Mouse (Mus musculus): ENCODE measurements around the gene Antxr1. TPM values are rescaled to one million over a fixed set of nuclear protein-coding genes. Genes with fewer than 3 reads are reported as not detected.
A peak's percentile ranks its signal among the peaks of the same experiment; 100 is the strongest.

Antxr1 gene
- polyA plus RNA-seq, 2 experiments: 0.27 to 0.75 TPM

DNA sequence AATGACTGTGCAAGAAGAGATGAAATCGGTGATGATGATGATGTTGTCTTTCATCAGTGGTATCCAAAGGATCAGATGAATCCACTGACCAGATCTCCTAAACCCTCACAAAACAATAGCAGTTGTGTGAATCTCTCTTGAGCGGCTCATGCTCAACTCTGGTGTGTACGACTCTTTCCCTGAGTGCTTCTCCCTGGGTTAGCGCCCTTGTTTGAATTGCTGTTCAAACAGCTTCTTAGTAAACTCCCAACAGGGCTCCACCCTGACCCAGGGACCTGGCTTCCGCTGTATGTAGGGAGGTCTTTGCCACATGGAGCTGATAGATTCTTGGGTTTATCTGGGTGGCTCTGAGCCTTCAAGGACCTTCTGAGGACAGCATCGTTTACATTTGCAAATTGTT lies 212.2 kb downstream of the Antxr1 start:
- 63% methylated on average over 6 of the region's 6 CpGs for WGBS (ENCODE audit: insufficient replicate concordance)
- no peak for TF ChIP-seq CTCF (IDR thresholded peaks at IDR 0.05; ENCODE audit: low read depth)
- no peak for TF ChIP-seq EP300 (IDR thresholded peaks at IDR 0.05; ENCODE audit: low read depth)
- Histone ChIP-seq H3K9ac (replicated peaks) (no peak overlapping the region), H3K9me3 (ENCODE audit: control insufficient read depth, low read length) (no peaks in the 10 kb centered on the region), H3K4me2 (ENCODE audit: low read depth) (no peak overlapping the region), H3K27me3 (ENCODE audit: control insufficient read depth, insufficient read depth, low read length) (no peaks in the 10 kb centered on the region), H3K4me3 (ENCODE audit: insufficient read depth in 1 of 2, low read depth in 2 of 2, low read length in 2 of 2) (no peak overlapping the region), H3K27ac (no peak overlapping the region), H3K4me1 (replicated peaks; ENCODE audit: control insufficient read depth in 2 of 2, insufficient read depth in 2 of 2, low read length in 1 of 2) (peaks cover 0 to 8% of the 10 kb centered on the region in 2 experiments; a peak in 2 of 4 replicates), H3K36me3 (replicated peaks; ENCODE audit: control insufficient read depth, insufficient read depth, low read depth) (no peaks in the 10 kb centered on the region)
- ATAC-seq (ENCODE audit: insufficient read depth) (no peak), DNase-seq (ENCODE audit: low read depth in 3 of 3, low spot score in 3 of 3) (no peak)

DNA sequence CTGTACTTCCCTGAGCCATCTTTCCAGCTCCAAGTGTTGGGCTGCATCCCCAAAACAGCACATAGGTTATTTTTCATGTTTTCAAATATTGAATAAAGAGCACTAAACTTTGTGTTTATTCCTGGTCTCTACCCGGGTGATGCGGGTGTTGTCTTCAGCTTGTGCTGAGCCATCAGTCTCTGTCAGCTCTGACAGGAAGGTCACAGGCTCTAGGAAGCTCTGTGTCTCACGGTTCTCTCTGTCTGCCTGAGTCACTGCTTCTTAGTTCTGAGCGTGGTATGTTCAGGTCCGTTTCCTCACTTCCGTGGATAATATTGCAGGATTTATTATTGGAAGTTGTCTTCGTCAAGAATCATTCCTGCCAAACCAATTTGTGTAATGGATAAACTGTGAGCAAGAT lies 213.7 kb downstream of the Antxr1 start:
- DNase-seq (ENCODE audit: low read depth in 3 of 3, low spot score in 3 of 3): no peak

DNA sequence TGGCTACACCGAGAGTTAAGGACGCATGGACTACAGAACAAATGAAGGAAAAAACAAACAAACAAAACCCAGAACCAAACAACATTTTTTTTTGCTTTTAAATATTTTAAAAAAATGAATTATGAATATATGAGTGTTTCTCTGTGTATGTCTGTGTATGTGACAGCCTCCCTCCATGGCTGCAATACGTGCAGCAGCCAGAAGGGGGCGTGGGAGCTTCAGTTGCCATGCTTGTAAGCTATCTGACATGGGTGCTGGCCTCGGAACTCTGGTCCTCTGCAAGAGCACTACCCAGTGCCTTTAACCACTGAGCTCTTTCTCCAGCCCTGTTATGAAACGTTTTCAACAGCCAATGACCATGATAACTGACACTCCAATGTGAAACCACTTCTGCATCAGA lies 215.0 kb downstream of the Antxr1 start:
- WGBS (ENCODE audit: insufficient replicate concordance): 73% methylated on average over 6 of the region's 6 CpGs
- ATAC-seq (ENCODE audit: insufficient read depth): no peak
- H3K27me3 ChIP-seq (ENCODE audit: control insufficient read depth, insufficient read depth, low read length): no peaks in the 10 kb centered on the region

More for the DNA sequence above, 213.7 kb downstream of the Antxr1 start:
- no peaks in the 10 kb centered on the region for H3K27me3 ChIP-seq (ENCODE audit: control insufficient read depth, insufficient read depth, low read length)
- WGBS (ENCODE audit: insufficient replicate concordance): 61% methylated on average over 7 of the region's 7 CpGs
- no peak for ATAC-seq (ENCODE audit: insufficient read depth)
- TF ChIP-seq EP300 (IDR thresholded peaks at IDR 0.05; ENCODE audit: low read depth) (no peak), CTCF (IDR thresholded peaks at IDR 0.05; ENCODE audit: low read depth) (no peak)
- H3K27ac ChIP-seq: no peak overlapping the region
- no peak overlapping the region for H3K4me3 ChIP-seq (ENCODE audit: insufficient read depth in 1 of 2, low read depth in 2 of 2, low read length in 2 of 2)
- H3K4me1 ChIP-seq (replicated peaks; ENCODE audit: control insufficient read depth in 2 of 2, insufficient read depth in 2 of 2, low read length in 1 of 2): peaks cover 0 to under 1% of the 10 kb centered on the region in 2 experiments; a peak in 2 of 4 replicates
- no peaks in the 10 kb centered on the region for H3K36me3 ChIP-seq (replicated peaks; ENCODE audit: control insufficient read depth, insufficient read depth, low read depth)
- no peaks in the 10 kb centered on the region for H3K9me3 ChIP-seq (ENCODE audit: control insufficient read depth, low read length)
- H3K9ac ChIP-seq (replicated peaks): no peak overlapping the region
- no peak overlapping the region for H3K4me2 ChIP-seq (ENCODE audit: low read depth)

DNA sequence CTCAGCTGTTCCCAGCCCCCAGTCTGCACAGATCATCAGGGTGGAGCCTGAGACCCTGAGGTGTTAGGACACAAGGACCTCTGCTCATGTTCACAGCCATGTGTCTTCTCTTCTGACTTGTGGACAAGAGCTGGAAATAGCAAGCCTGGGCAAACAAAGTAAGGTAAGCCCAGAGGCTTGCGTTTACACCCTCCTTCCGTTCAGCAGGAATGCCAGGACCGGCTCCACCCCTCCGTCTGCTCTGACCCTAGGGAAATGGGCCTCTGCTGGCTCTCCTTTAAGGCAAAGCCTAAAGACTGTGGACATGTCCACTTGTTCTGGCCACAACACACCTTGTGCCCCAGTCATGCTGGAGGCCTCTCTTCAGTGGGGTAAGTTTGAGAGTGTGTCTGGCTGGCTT lies 215.6 kb downstream of the Antxr1 start:
- 67% methylated on average over 4 of the region's 4 CpGs for WGBS (ENCODE audit: insufficient replicate concordance)

More for the DNA sequence above, 215.0 kb downstream of the Antxr1 start:
- Histone ChIP-seq H3K9ac (replicated peaks) (no peak overlapping the region), H3K27ac (no peak overlapping the region), H3K36me3 (replicated peaks; ENCODE audit: control insufficient read depth, insufficient read depth, low read depth) (no peaks in the 10 kb centered on the region), H3K4me2 (ENCODE audit: low read depth) (no peak overlapping the region), H3K9me3 (ENCODE audit: control insufficient read depth, low read length) (no peaks in the 10 kb centered on the region), H3K4me1 (replicated peaks; ENCODE audit: control insufficient read depth in 2 of 2, insufficient read depth in 2 of 2, low read length in 1 of 2) (no peaks in the 10 kb centered on the region; a peak in 1 of 4 replicates), H3K4me3 (ENCODE audit: insufficient read depth in 1 of 2, low read depth in 2 of 2, low read length in 2 of 2) (no peak overlapping the region)
- peak; percentile 75 for TF ChIP-seq CTCF (IDR thresholded peaks at IDR 0.05; ENCODE audit: low read depth)
- TF ChIP-seq EP300 (IDR thresholded peaks at IDR 0.05; ENCODE audit: low read depth): no peak
- no peak for DNase-seq (ENCODE audit: low read depth in 3 of 3, low spot score in 3 of 3)

DNA sequence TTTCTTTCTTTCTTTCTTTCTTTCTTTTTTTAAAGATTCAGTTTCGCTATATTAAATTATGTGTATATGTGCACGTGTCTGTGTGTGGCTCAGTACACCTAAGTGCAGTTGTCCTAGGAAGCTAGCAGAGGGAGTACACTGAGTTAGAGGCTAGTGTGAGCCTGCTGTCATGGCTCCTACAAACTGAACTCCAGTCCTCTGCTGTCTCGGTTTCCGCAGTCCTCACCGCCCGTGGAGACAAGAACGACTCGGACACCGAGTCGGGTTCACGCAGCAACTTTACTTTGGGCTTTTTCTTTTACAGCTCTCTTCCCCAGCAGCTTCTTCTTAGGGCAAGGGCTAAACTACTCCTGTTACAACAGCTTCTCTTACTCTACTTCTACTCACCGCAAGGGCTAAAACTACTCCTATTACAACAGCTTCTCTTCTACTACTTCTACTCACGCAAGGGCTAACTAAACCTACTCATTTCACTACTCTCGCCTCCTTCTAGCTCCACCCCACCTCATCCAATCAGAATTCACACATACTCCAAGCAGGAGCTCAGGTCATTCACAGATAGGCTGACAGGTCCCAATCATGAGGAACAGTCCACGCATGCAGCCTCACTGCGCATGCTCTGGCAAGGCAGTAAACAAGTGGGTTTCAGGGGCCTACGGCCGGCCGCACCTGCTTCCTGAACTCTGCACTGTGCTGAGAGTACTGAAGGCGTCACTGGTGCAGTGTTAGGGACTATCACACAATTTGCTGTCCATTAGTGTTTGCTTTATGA lies 216.4 kb downstream of the Antxr1 start:
- H3K4me3 ChIP-seq (ENCODE audit: insufficient read depth in 1 of 2, low read depth in 2 of 2, low read length in 2 of 2): no peak overlapping the region
- no peak overlapping the region for H3K27ac ChIP-seq
- ATAC-seq (ENCODE audit: insufficient read depth): peak; percentile 61; the same call in 1 of the 2 replicates
- H3K4me1 ChIP-seq (replicated peaks; ENCODE audit: control insufficient read depth in 2 of 2, insufficient read depth in 2 of 2, low read length in 1 of 2): no peaks in the 10 kb centered on the region; a peak in 1 of 4 replicates
- H3K36me3 ChIP-seq (replicated peaks; ENCODE audit: control insufficient read depth, insufficient read depth, low read depth): no peaks in the 10 kb centered on the region
- H3K9ac ChIP-seq (replicated peaks): no peak overlapping the region
- H3K9me3 ChIP-seq (ENCODE audit: control insufficient read depth, low read length): no peaks in the 10 kb centered on the region
- TF ChIP-seq CTCF (IDR thresholded peaks at IDR 0.05; ENCODE audit: low read depth) (no peak), EP300 (IDR thresholded peaks at IDR 0.05; ENCODE audit: low read depth) (no peak)
- WGBS (ENCODE audit: insufficient replicate concordance): 68% methylated on average over 20 of the region's 20 CpGs
- DNase-seq (ENCODE audit: low read depth in 3 of 3, low spot score in 3 of 3): no peak
- no peaks in the 10 kb centered on the region for H3K27me3 ChIP-seq (ENCODE audit: control insufficient read depth, insufficient read depth, low read length)
- H3K4me2 ChIP-seq (ENCODE audit: low read depth): no peak overlapping the region

More for the DNA sequence above, 215.6 kb downstream of the Antxr1 start:
- H3K9me3 ChIP-seq (ENCODE audit: control insufficient read depth, low read length): no peaks in the 10 kb centered on the region
- no peaks in the 10 kb centered on the region for H3K27me3 ChIP-seq (ENCODE audit: control insufficient read depth, insufficient read depth, low read length)
- H3K4me3 ChIP-seq (ENCODE audit: insufficient read depth in 1 of 2, low read depth in 2 of 2, low read length in 2 of 2): no peak overlapping the region
- DNase-seq (ENCODE audit: low read depth in 3 of 3, low spot score in 3 of 3): no peak
- H3K4me2 ChIP-seq (ENCODE audit: low read depth): no peak overlapping the region
- no peak overlapping the region for H3K9ac ChIP-seq (replicated peaks)
- TF ChIP-seq CTCF (IDR thresholded peaks at IDR 0.05; ENCODE audit: low read depth) (no peak), EP300 (IDR thresholded peaks at IDR 0.05; ENCODE audit: low read depth) (no peak)
- ATAC-seq (ENCODE audit: insufficient read depth): no peak
- H3K36me3 ChIP-seq (replicated peaks; ENCODE audit: control insufficient read depth, insufficient read depth, low read depth): no peaks in the 10 kb centered on the region
- no peak overlapping the region for H3K27ac ChIP-seq
- no peaks in the 10 kb centered on the region; a peak in 1 of 4 replicates for H3K4me1 ChIP-seq (replicated peaks; ENCODE audit: control insufficient read depth in 2 of 2, insufficient read depth in 2 of 2, low read length in 1 of 2)

Measured in liver, embryonic 14.5 days (tissue).